Mouse (Mus musculus) neural tube, embryonic 13.5 days (tissue): ENCODE data around the gene Asxl1. TPM values are rescaled to one million over a fixed set of nuclear protein-coding genes. Genes with fewer than 3 reads are reported as not detected.

Experiments
- ATAC-seq: fragments of 200-750 bp; cut with Nextera tagmentation; 2 replicates; pipeline ENCODE4 v1.8.0; 2017; ENCODE audit warnings: low read depth, mild to moderate bottlenecking, moderate TSS enrichment, moderate library complexity
- H3K27ac ChIP-seq: fragments of 300-500 bp; sonication (generic); replicated peaks from 2 replicates; pipeline ENCODE4 v1.5.1; 2015; ENCODE audit warnings: moderate library complexity, mild to moderate bottlenecking, inconsistent platforms
- H3K27me3 ChIP-seq: fragments of 300-500 bp; sonication (generic); 2 replicates; pipeline ENCODE4 v1.6.1; 2015; ENCODE audit warnings: mild to moderate bottlenecking, inconsistent platforms
- H3K36me3 ChIP-seq: fragments of 300-500 bp; sonication (generic); 2 replicates; pipeline ENCODE4 v1.6.1; 2015; ENCODE audit warnings: mild to moderate bottlenecking, inconsistent platforms
- H3K4me1 ChIP-seq: fragments of 300-500 bp; sonication (generic); replicated peaks from 2 replicates; pipeline ENCODE4 v1.6.1; 2015; ENCODE audit warnings: inconsistent platforms
- H3K4me2 ChIP-seq: fragments of 300-500 bp; sonication (generic); 2 replicates; pipeline ENCODE4 v1.6.1; 2015; ENCODE audit warnings: inconsistent platforms, mild to moderate bottlenecking, moderate library complexity
- H3K4me3 ChIP-seq: fragments of 300-500 bp; sonication (generic); 2 replicates; pipeline ENCODE4 v1.5.1; 2015; ENCODE audit warnings: mild to moderate bottlenecking, inconsistent platforms
- H3K9ac ChIP-seq: fragments of 300-500 bp; sonication (generic); 2 replicates; pipeline ENCODE4 v1.6.1; 2015; ENCODE audit warnings: moderate library complexity, mild to moderate bottlenecking, inconsistent platforms
- H3K9me3 ChIP-seq: fragments of 300-500 bp; sonication (generic); 2 replicates; pipeline ENCODE4 v1.6.1; 2016; ENCODE audit warnings: inconsistent platforms
- WGBS: fragments of 180-500 bp; shearing (Covaris S2); methylation state at CpG from one replicate; pipeline ENCODE4 v1.1.7; 2015; 5-methylcytosine and 5-hydroxymethylcytosine counted together
- polyA plus RNA-seq: library from polyadenylated mRNA; unstranded; fragments of >200 nt; fragmentation: Nextera tagmentation; extraction: Ambion mirVana; gene quantifications from 2 replicates; pipeline ENCODE4 v1.2.1, GENCODE M21; 2015

Asxl1 gene
- 9.8 and 12.1 TPM in 2 replicates for polyA plus RNA-seq

DNA sequence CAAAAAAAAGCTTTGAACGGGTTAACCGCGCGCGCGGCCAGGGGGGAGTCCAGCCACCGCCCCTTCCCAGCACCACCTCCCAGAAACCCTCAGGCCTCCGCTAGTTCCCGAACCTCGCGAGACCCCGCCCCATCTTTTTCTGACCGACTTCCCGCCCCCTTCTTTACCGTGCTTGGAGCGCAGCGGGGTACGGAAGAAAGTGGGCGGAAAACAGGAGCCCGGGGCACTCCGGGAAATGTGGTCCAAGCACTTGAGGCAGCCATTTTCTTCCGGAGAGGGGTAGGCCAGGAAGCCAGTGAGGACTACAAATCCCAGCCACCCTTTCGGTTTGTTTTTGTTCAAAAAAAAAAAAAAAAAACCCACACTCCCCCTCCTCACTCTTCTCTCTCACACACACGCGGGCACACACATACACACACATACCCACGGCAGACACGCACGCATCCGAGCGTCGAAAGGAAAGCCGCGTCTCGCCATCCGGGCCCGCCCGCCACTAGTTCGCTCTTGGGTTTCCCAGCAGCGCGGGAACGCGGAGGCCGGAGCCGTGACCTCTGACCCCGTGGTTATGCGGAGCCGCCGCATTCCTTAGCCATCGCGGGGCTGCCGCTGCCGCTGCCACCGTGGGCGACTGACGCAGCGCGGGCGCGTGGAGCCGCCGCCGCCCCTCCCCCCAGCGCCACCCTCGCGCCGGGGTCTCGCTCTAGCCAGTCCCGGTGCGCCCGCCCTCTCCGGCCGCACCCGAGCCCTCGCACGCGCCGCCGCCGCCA lies at the start of gene Asxl1:
Asxl1 (plus strand) TSS at position 376 of the 767 bp plus-strand sequence.
- Histone ChIP-seq H3K4me3 (peak within 1 kb of the TSS; percentile 86), H3K9ac (peak within 1 kb of the TSS; percentile 94), H3K36me3 (no peaks in the 10 kb centered on the region), H3K4me1 (peaks cover 43% of the 10 kb centered on the region), H3K4me2 (peak within 1 kb of the TSS; percentile 81), H3K27ac (peak within 1 kb of the TSS; percentile 98), H3K9me3 (no peaks in the 10 kb centered on the region), H3K27me3 (no peaks in the 10 kb centered on the region)
- WGBS: under 1% methylated on average over 78 of the region's 79 CpGs
- ATAC-seq: peak; percentile 99

DNA sequence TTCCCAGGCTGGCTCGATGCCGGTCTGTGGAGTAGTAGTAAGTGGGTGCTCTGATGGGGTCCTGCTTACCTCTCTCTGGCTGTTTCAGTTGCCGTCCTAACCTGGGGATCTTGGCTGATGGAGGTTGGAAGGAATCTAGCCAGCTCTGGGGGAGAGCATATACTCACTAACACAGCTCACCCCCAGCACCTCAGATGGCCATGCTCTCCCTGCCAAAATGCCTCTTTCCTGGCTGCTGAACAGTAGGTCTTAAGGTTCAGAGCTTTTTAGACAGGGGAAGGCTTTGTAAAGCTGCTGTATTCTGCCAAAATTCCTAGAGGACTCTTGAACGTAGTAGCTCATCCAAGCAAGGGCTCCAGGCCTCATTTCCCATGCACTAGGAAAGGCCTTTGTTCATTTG lies 47.9 kb upstream of the Asxl1 start:
- H3K4me1 ChIP-seq: peaks cover 26% of the 10 kb centered on the region
- H3K36me3 ChIP-seq: 0 out of 2 replicates have a peak, but pooled peaks cover 6% of the 10 kb centered on the region
- ATAC-seq: no peak
- H3K4me2 ChIP-seq: no peak overlapping the region
- no peaks in the 10 kb centered on the region for H3K9me3 ChIP-seq
- H3K27ac ChIP-seq: no peak overlapping the region
- WGBS: 82% methylated on average over 4 of the region's 4 CpGs
- H3K9ac ChIP-seq: no peak overlapping the region
- H3K4me3 ChIP-seq: no peak overlapping the region
- no peaks in the 10 kb centered on the region for H3K27me3 ChIP-seq

DNA sequence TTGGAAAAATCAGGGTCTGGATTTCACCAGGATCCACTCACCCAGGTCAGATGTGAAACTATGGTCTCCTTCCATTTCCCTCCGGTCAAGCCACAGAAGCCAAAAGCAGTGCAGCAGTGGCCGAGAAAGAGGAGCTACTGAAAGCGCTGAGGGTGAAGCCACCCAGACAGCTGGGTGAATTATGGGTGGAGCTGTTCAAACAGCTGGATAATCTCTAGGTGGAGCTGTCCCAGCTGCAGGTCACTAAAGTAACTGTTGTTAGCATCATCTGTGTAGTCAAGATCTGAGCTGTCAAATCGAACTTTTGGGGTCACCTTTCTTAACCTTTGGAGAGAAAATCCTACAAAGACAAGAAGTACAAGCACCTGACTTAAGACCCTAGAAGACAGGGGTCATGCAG lies 47.2 kb upstream of the Asxl1 start:
- no peak overlapping the region for H3K27ac ChIP-seq

DNA sequence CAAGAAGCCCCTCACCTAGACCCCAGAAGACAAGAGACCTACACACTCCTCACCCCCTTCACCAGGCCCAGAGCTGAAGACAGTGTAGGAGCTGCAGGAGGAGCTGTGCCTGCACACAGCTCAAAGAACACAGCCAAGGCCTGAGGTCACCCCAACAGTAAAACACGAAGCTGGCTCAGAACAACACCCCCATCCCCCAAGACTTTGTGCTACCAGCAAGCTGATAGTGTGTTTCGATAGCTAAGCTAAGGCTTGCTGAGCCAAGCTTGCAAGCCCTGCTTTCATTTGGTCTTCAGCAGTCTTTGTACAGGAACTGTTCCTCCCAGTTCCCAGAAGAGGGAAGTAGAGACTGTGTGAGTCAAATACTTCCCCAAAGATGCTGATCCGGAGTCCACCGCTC lies 46.8 kb upstream of the Asxl1 start:
- no peak for ATAC-seq
- H3K27me3 ChIP-seq: no peaks in the 10 kb centered on the region
- WGBS: 71% methylated on average over 4 of the region's 4 CpGs

More for the DNA sequence above, 47.2 kb upstream of the Asxl1 start:
- H3K4me1 ChIP-seq: peaks cover 19% of the 10 kb centered on the region
- no peak overlapping the region for H3K4me2 ChIP-seq
- 0 out of 2 replicates have a peak, but pooled peaks cover 6% of the 10 kb centered on the region for H3K36me3 ChIP-seq
- H3K9ac ChIP-seq: no peak overlapping the region
- H3K4me3 ChIP-seq: no peak overlapping the region
- WGBS: 60% methylated on average over 4 of the region's 4 CpGs
- H3K27me3 ChIP-seq: no peaks in the 10 kb centered on the region
- H3K9me3 ChIP-seq: no peaks in the 10 kb centered on the region
- no peak for ATAC-seq

DNA sequence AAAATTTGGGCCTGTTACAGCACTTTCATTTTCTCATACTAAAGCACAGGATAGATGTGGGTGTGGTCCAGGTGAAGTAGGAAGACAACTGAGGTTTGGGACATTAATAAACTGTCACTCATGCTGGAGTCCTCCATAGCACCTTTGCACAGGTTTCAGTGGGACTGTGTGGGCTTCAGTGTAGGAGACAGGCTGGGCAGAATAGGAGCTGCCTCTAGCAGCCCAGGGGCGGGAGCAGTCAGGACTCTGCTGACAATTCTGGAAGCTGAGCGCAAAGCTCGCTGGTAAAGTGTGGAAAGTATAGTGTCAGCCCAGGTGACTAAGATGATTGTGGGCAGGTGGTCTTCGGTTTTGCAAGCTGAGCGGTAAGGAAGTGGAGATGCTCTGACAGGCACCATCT lies 44.5 kb upstream of the Asxl1 start:
- H3K9me3 ChIP-seq: no peaks in the 10 kb centered on the region
- 94% methylated on average over 5 of the region's 5 CpGs for WGBS

More for the DNA sequence above, 46.8 kb upstream of the Asxl1 start:
- peaks cover 15% of the 10 kb centered on the region for H3K4me1 ChIP-seq
- H3K27ac ChIP-seq: no peak overlapping the region
- H3K4me3 ChIP-seq: no peak overlapping the region
- H3K9ac ChIP-seq: no peak overlapping the region
- H3K9me3 ChIP-seq: no peaks in the 10 kb centered on the region
- 0 out of 2 replicates have a peak, but pooled peaks cover 6% of the 10 kb centered on the region for H3K36me3 ChIP-seq
- H3K4me2 ChIP-seq: no peak overlapping the region

DNA sequence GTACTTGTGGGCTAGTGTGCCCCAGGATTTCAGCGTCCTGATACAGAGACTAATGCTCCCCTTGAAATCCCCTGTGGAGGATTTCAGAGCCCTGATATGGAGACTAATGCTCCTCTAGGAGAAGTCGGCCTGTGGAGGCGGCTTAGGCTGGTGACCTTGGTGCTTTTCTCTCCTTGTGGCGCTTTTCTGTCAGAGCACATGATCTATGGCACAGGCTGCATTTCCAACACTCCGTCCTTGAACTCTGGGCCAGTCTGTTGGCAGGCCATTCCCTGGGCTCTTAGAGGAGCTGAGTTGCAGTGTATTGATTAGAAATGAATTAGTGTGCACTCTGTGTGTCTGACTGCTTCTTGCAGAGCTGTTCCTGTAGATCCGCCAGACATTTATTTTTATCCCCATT lies 40.4 kb upstream of the Asxl1 start:
- Histone ChIP-seq H3K9me3 (no peaks in the 10 kb centered on the region), H3K36me3 (no peaks in the 10 kb centered on the region), H3K4me3 (no peak overlapping the region), H3K27ac (peak overlapping the region; percentile 68), H3K4me1 (peaks cover 11% of the 10 kb centered on the region), H3K27me3 (no peaks in the 10 kb centered on the region), H3K9ac (no peak overlapping the region), H3K4me2 (no peak overlapping the region)
- 49% methylated on average over 6 of the region's 6 CpGs for WGBS
- peak; percentile 76 for ATAC-seq

More for the DNA sequence above, 44.5 kb upstream of the Asxl1 start:
- ATAC-seq: no peak
- no peak overlapping the region for H3K4me2 ChIP-seq
- no peak overlapping the region for H3K27ac ChIP-seq
- H3K27me3 ChIP-seq: no peaks in the 10 kb centered on the region
- H3K4me1 ChIP-seq: peaks cover 19% of the 10 kb centered on the region
- 0 out of 2 replicates have a peak, but pooled peaks cover under 1% of the 10 kb centered on the region for H3K36me3 ChIP-seq
- no peak overlapping the region for H3K4me3 ChIP-seq
- no peak overlapping the region for H3K9ac ChIP-seq

DNA sequence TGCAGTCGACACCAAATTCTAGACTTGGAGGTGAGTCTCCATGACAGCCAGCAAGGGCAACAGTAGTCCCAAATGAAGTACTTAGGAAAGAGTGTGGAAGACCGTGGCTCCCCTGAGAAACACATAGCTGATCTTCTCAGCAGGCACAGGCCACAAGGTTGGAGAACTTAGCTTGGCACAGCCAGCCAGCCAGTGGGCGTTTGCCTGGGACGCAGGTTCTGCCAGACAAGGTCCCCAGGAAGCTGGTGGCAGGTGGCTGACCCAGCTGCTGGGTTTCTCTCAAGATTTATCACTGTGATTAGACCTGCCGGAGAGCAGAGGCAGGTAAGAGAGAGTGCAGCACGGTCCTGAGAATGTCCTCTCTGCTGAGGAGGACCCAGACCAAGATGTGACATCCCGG lies 37.0 kb upstream of the Asxl1 start:
- H3K4me1 ChIP-seq: peaks cover 11% of the 10 kb centered on the region
- no peak overlapping the region for H3K9ac ChIP-seq
- no peak overlapping the region for H3K4me2 ChIP-seq
- no peaks in the 10 kb centered on the region for H3K9me3 ChIP-seq
- WGBS: 83% methylated on average over 7 of the region's 7 CpGs
- peaks cover 6% of the 10 kb centered on the region; the same call in 1 of the 2 replicates for H3K36me3 ChIP-seq
- H3K4me3 ChIP-seq: no peak overlapping the region
- no peaks in the 10 kb centered on the region for H3K27me3 ChIP-seq
- no peak for ATAC-seq
- H3K27ac ChIP-seq: no peak overlapping the region; the same call in 1 of the 2 replicates

DNA sequence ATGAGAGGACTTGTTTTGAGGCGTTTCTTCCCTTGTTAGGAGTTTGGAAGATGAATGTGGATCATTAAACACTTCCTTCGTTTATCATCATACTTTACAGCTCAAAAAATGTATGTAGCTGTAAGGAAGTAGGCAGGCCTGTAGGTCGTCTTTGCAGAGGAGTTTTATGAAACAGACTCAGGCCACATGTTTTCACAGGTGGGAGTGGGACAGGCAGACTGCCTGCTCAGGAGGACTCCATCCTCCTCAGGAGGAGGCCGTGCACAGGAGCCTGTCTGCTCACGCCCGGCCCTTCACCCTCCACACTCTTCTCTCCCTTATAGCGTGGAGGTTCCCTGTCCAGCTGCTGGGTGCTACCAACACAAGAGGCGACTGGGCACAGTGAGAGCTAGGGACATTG lies 36.5 kb upstream of the Asxl1 start:
- Histone ChIP-seq H3K36me3 (peaks cover 6% of the 10 kb centered on the region; the same call in 1 of the 2 replicates), H3K4me2 (no peak overlapping the region), H3K9me3 (no peaks in the 10 kb centered on the region), H3K4me3 (no peak overlapping the region), H3K27ac (no peak overlapping the region), H3K27me3 (no peaks in the 10 kb centered on the region), H3K9ac (no peak overlapping the region), H3K4me1 (peaks cover 11% of the 10 kb centered on the region)
- ATAC-seq: no peak
- WGBS: 80% methylated on average over 8 of the region's 8 CpGs

DNA sequence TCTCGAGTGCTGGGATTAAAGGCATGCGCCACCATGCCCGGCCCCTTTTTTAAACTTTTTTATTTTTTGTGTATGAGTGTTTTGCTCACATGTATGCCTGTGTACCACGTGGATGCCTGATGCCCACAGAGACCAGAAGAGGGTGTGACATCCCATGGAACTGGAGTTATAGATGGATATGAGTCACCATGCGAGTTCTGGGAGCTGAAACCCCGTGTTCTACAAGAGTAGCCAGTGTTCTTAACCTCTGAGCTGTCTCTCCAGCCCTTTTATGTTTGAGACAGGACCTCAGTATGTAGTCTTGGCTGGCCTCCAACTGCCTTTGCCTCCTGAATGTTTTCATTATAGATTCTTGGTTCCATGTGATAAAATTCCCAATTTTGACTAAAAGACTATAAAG lies 35.4 kb upstream of the Asxl1 start:
- H3K36me3 ChIP-seq: peaks cover 6% of the 10 kb centered on the region; the same call in 1 of the 2 replicates
- H3K27ac ChIP-seq: no peak overlapping the region
- no peaks in the 10 kb centered on the region for H3K9me3 ChIP-seq
- peaks cover 7% of the 10 kb centered on the region for H3K4me1 ChIP-seq
- H3K4me3 ChIP-seq: no peak overlapping the region
- no peak overlapping the region for H3K4me2 ChIP-seq
- H3K9ac ChIP-seq: no peak overlapping the region
- WGBS: 79% methylated on average over 6 of the region's 6 CpGs
- ATAC-seq: no peak
- H3K27me3 ChIP-seq: no peaks in the 10 kb centered on the region

DNA sequence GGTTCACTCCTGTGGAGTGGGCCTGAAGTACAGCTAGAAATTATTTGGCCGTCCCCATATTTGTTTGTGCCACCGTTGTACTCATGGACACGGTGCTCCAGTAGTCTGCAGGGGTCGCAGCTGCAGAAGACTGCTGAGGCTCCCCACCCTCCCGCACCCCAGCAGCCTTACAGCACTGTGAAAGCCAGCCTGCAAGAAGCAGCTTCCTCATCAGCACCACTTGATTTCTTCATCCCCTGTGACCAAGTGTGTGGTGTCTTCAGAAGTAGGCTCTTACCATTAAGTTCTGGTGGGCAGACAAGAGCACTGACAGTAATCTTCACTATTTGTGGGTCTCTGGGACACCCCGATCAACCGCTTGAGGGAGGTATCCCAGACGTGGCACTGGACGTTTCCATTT lies 32.7 kb upstream of the Asxl1 start:
- no peak overlapping the region for H3K9ac ChIP-seq
- 92% methylated on average over 9 of the region's 9 CpGs for WGBS
- no peak overlapping the region for H3K27ac ChIP-seq
- no peak overlapping the region for H3K4me2 ChIP-seq
- H3K4me3 ChIP-seq: no peak overlapping the region
- H3K4me1 ChIP-seq: peaks cover 4% of the 10 kb centered on the region
- no peaks in the 10 kb centered on the region for H3K9me3 ChIP-seq
- no peak for ATAC-seq
- H3K36me3 ChIP-seq: peaks cover 25% of the 10 kb centered on the region
- no peaks in the 10 kb centered on the region for H3K27me3 ChIP-seq

DNA sequence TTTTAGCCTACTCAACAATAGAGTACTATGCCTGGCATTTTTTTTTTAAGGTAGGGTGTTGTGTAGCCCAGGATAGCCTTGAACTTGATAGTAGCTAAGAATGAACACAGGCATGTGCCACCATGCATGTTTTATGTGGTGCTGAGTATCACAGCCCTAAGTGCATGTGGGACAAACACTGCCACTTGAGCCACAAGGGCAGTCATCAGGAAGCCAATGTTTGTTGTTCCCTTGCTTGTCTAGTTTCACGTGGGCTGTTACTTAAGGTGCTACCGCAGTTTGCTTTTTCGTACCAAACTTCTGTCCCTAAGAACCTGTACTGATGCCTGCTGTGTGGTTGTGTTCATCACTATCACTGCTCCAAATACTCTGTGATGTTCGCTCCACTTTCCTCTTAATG lies 27.2 kb upstream of the Asxl1 start:
- Histone ChIP-seq H3K4me1 (no peaks in the 10 kb centered on the region), H3K27ac (no peak overlapping the region), H3K4me3 (no peak overlapping the region), H3K36me3 (peaks cover 65% of the 10 kb centered on the region), H3K27me3 (no peaks in the 10 kb centered on the region), H3K4me2 (no peak overlapping the region), H3K9me3 (no peaks in the 10 kb centered on the region), H3K9ac (no peak overlapping the region)
- 92% methylated on average over 4 of the region's 4 CpGs for WGBS
- ATAC-seq: no peak

DNA sequence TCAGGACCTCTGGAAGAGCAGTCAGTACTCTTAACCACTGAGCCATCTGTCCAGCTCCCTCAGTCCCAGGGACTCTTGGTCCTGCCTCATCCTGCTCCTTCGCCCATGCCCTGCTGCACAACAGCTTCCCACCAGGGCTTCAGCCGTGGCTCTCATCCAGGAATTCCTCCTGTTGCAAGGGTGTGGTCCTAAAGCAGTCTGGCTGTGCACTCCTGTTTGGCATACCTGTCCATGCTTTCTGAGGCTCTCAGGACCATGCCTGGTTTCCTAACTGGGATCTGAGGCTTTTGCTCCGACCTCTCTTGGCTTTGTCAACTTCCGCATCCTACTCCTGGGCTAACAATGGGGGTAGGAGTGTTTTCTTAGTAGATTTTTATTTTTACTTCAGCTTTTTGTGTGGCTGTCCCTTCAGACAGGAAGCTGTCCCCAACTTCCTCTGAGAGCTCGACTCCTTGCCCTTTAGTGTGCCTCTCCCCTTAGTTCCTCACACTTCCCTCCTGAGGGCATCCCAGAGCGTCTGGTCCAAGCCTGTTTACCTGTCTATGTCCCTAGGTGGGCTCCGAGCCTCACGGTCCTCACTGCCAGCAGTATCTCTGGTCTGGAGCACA lies 26.5 kb upstream of the Asxl1 start:
- 81% methylated on average over 8 of the region's 8 CpGs for WGBS
- Histone ChIP-seq H3K4me3 (no peak overlapping the region), H3K9ac (no peak overlapping the region), H3K27me3 (no peaks in the 10 kb centered on the region), H3K4me1 (no peaks in the 10 kb centered on the region), H3K4me2 (no peak overlapping the region), H3K27ac (no peak overlapping the region; the same call in 1 of the 2 replicates), H3K36me3 (peaks cover 71% of the 10 kb centered on the region), H3K9me3 (no peaks in the 10 kb centered on the region)
- no peak for ATAC-seq
